Mouse (Mus musculus) T-cell, adult 66 days (primary cell): ENCODE results near the gene Ager. TPM values are rescaled to one million over a fixed set of nuclear protein-coding genes. Genes with fewer than 3 reads are reported as not detected.

Source experiments
- total RNA-seq, 2 experiments: library from RNA; stranded (reverse); gene quantifications; 3 replicates in 1 of 2; 4 replicates in 1 of 2; pipeline ENCODE4 v1.2.4; 2023

Ager gene
- total RNA-seq, result 1 to 10 TPM; 9.0 to 9.7 TPM

DNA sequence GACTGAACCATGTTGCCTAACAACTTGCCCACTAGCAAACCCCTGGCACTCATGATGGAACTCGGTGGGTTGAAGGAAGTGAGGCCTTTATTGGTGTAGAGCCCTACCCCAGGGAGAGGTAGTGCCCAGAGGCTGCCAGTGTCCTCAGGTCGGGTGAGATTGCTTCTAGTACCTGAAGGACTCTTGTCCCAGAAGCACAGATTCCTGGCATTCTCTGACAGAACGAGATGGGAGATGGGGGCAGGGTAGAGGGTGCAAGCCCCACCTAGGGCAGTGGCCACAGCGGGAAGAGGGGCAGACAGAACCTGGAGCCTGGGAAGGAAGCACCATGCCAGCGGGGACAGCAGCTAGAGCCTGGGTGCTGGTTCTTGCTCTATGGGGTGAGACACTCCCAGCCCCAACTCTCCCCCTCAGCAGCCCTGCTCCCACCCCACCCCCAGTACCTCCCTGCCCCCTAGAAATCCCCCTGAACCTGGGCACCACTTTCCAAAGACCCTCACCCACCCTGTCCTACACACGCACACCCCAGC is at the start of gene Ager:
Ager (plus strand) TSS at position 297 of the 530 bp plus-strand sequence.

DNA sequence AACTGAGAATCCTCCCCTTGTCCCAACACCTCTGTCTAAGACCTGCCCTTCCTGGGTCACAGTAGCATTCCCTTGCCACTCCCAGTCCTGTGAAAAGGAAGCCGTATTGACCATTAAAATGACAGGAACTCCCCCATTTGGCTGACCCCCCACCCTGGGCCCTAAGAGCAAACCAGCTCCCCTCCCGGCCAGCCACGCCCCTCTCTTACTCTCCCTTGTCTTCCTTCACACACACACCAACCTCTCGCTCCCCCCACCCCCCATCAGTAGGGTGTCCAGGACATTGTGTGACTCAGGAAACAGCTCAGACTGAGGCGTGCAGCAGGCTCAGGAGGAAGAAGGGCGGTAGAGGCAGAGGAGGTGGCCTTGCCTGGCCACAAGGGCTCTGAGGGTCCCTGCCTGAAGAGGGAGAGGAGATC is 33.6 kb upstream of the Ager start, which contains the start of gene Notch4:
Notch4 (plus strand) TSS at position 266 of the 419 bp plus-strand sequence.

DNA sequence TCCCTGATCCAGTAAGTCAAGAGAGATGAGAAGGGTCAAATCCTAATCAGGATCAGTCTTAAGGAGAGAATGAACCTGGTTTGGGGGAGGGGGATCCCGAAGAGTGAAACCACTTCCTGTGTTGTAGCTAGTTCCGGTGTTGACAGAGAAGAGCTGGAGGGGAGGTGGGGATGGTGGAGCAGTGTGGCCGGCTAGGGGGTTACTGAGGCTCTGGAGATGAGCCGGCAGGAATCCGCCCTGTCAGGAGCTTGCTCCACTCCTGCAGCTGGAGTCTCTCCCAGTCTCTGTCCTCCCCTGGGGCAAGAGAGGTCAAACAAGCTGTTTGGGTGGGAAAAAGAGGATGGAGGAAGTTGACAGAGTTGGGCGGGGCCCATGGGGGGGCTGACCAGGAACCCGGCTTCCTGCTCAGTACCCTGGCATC is 8.0 kb upstream of the Ager start, which contains the start of gene Gpsm3:
Gpsm3 (plus strand) TSS at position 126 of the 421 bp plus-strand sequence.

DNA sequence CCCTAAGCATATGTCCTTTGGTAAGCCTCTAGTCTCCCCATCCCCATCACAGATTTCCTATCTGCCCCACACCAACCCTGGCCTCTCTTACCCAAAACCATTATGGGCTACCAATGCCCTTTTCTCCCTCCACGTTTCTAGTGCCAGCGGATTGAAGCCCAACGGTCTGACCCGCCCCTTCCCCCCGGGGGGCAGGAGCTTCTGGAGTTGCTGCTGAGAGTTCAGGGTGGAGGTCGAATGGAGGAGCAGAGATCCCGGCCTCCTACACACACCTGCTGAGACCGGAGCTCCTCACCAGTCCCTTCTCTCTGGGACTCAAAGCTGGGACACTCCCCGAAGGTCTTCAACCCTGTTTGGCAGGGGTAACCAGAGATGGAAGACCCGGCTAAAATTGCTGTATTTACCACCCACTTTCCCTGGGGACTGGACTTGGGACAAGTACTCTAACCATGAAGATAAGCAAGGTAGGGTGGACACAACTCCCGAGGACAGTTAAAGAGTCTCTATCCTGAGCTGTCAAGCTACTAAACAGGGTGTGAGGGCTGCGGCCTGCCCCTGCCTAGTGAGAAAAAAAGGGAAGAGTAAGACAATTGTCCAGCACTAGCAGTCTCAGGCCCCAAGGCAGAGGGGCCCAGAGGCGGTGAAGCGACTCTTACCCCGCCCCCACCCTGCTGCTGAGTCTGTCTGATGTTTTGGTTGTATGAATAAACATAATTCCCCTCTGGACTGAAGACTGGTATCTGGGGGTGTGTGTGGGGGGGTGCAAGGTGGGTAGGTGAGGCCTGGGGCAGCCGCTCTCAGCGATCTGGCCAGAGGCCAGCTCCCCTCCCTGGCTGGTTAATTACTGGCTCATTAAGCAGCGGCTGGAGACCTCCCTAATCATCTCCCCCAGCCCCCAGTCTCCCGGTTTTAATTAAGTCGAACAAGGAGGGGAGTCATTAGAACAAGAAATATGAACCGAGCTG is 6.4 kb upstream of the Ager start, which contains the start of gene Pbx2:
Pbx2 (plus strand) TSS at position 238 of the 965 bp plus-strand sequence.

DNA sequence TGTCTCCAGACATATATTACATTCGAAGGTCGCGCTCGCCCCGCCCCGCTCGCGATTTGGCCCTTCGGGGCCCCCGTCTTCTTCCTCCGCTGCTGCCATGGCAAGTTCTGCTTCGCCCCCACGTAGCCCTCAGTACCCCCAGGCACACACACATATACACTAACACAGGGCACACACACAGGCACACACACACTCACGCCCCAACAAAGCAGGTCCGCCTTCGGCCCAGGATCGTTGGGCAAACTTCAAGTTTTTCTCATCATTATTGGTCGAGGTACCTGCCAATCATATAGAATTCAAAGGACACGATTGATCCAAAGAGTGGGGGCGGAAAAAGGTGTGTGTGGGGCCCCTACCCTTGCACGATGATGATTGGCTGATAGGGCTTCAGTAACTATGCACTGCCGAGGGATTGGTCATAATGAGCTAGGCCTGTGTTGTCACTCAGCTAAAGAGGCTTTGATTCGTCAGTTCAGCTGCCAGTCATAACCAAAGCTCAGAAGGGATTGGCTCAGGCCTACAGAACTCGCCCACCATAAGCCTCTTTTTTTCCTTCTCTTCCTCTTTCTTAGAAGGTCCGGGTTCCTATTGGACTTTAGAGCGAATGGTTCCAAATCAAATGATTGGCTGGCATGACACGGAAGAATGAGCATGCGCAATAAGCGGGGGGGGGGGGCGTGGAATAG is 5.9 kb downstream of the Ager start, which contains the start of gene Rnf5:
Rnf5 (minus strand) TSS at position 316 of the 686 bp plus-strand sequence.

DNA sequence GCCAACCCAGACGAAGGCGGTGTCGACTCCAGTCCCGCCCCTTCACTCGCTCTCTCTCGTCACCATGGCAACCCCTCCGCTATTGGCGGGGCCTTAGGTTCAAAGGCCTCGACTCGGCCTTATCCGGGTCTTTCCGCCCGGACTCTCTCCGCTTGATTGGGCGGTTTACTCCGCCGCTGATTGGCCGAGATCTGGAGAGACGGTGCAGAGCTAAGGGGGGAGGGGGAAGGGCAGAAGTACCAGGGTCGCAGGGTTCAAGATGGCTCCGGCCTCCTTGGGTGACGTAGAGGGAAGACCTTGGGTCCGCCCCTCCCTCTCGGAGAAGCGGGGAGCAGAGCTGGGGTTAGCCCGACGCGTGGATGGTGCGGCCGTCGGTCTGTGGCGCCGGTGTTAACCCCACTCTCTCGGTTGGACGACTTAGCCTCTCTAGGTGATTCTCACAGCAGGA is 6.4 kb downstream of the Ager start, which contains the start of gene Agpat1:
Agpat1 (plus strand) TSS at position 202 of the 448 bp plus-strand sequence.

DNA sequence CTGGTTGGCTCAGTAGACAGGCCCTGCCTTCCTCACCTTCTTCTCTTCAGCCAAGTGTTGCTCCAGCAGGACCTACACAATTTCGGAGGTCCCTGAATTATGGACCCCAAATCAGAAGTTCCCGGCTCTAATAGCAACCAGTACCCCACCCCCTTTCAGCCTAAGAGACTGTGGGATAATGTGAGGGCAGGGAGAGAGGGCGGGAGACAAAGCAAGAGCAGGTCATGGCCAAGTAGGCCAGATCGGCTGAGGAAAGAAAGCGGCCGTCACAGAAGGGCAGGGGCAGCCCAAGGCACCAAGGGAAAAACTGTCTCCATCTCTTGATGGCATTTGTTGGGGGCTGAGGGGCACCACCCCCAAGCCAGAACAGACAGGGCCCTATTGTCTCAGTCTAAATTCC is 18.2 kb downstream of the Ager start, which contains the start of gene Egfl8:
Egfl8 (minus strand) TSS at position 101 of the 400 bp plus-strand sequence.

DNA sequence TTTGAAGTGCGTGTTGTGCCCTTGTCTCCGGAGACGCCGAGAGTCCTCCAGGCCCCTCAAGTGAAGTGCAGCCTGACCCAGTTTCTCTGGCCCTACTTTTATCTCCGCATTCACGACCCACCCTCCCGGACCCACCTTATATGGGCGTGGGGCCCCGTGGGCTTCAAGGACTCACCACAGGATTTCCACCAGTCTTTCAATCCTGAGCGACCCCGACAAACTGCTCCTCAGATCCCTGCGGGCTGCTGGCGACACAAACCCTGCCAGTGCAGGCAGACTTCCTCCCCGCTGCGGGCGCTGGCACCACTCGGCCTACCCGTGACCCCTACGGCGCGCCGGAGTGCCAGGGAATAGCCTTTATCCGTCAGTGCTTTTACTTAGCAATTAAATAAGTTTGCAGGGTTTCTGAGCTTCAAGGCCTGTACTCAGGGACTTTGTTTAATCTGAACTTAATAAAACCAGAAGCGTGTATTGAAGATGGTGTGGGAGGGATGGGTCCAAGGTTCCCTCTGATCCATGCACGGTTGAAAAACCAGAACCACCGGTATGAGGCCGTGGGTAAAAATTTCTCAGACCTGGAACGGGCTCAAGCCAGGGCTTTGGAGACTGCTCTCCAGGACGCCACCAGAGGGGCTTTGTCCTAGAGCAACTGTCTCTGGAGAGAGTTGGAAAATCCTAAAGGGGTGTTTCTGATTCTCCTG is 30.4 kb downstream of the Ager start, which contains the start of gene Ppt2:
Ppt2 (minus strand) TSS at position 568 of the 701 bp plus-strand sequence.

DNA sequence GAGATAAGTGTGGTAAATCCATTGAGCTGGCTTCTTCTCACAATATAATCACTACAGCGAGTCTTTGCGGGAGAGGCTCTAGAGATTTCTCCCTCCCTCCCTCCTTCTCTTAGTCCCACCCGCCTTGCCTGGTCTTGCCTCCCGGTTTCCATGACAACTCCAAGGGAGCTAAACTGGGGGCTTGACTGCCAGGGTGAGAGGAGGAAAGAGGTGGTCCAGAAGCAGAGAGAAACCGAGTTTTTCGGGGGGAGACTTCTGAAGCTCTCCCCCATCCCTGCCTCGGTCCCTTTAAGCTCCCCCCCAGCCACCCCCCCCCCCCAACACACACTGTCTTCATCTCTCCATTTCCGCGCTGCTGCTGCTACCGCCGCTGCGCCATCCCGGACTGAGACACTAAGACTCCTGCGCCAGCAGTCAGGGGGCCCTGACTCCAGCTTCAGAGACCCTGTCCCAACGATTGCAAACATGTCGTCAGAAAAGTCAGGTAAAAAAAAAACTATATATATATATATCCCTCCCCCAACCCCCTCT is 31.6 kb downstream of the Ager start, which contains the start of gene Prrt1:
Prrt1 (plus strand) TSS at position 313 of the 531 bp plus-strand sequence.

DNA sequence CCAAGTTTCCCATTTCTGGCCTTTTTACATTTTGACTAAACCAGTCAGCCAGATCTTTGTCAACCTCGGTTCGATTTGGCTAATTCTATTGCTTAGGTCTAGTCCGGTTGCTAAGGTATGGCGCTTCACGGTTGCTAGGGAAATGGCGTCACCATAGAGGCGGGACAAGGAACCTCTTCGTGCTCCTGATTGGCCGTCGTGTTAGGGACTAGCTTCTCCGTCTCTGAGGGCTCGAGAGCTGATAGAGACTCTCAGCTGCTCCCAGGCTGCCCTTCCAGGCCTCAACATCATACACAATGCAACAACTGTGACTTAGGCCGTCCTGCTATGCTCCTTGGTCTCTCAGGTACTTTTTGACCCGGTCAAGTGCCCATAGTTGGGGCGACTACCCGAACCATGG is 46.9 kb downstream of the Ager start, which contains the start of gene Fkbpl:
Fkbpl (plus strand) TSS at position 157 of the 400 bp plus-strand sequence.

DNA sequence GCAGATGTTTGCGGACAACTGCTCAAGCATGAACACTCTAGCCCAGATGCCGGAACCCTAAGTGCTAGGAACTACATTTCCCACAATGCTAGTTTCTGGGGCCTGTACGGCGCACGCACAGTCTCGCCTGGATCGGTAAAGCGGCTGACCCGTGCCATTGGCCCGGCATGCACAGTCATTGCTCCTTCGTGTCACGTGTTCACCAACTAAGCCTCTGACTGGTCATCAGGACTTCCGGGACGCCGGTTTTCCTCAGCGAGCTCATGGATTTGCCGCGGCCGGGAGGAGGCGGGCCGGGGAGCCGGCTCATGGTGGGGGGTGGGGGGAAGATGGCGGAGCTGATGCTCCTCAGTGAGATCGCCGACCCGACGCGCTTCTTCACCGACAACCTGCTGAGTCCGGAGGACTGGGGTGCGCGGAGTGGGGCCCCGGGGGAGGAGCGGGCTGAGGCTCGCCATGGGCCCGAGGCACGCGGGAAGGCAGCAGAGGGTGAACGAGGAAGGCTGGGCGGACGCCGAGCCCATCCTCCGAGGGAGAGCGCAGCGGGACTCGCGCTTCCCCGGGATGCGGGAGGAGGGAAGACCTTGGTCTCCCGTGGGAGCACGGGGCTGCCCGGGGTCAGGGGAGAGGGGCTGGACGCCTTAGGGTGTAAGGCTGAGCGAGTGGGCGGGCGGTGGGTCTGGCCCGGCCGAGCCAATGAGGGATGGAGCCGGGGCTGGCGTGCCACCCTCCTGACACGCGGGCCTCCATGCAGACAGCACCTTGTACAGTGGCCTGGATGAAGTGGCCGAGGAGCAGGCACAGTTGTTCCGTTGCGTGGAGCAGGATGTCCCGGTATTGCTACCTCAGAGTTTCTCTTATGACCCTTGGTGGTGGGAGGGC is 49.5 kb downstream of the Ager start, which contains the start of gene Atf6b:
Atf6b (plus strand) TSS at position 241 of the 882 bp plus-strand sequence.

Other genes with a start within 250 kb of the Ager start
- under 1 TPM in 1 of 2 experiments, not detected in 1; 0.36 TPM for gene Btnl2, start 243.0 kb upstream of the Ager start, total RNA-seq
- not detected for gene Btnl1, start 220.7 kb upstream of the Ager start, total RNA-seq
- 1 to 10 TPM; 1.1 to 2.8 TPM for gene BC051142, start 199.0 kb upstream of the Ager start, total RNA-seq
- gene Btnl4, start 120.5 kb upstream of the Ager start, total RNA-seq, result not detected
- not detected for gene Btnl6, start 80.5 kb upstream of the Ager start, total RNA-seq
- under 1 TPM; 0.09 to 0.12 TPM for gene Notch4, start 33.6 kb upstream of the Ager start, total RNA-seq
- 100 to 1,000 TPM; 217 to 222 TPM for gene Gpsm3, start 8.1 kb upstream of the Ager start, total RNA-seq
- 10 to 100 TPM; 52.2 to 55.0 TPM for gene Pbx2, start 6.6 kb upstream of the Ager start, total RNA-seq
- 10 to 100 TPM; 39.2 to 39.6 TPM for gene Rnf5, start 5.8 kb downstream of the Ager start, total RNA-seq
- 10 to 100 TPM; 58.6 to 68.9 TPM for gene Agpat1, start 6.4 kb downstream of the Ager start, total RNA-seq
- 1 to 10 TPM; 5.2 to 7.1 TPM for gene Egfl8, start 18.1 kb downstream of the Ager start, total RNA-seq
- 10 to 100 TPM; 28.1 to 31.6 TPM for gene Ppt2, start 30.6 kb downstream of the Ager start, total RNA-seq
- 10 to 100 TPM; 13.9 to 20.0 TPM for gene Prrt1, start 31.7 kb downstream of the Ager start, total RNA-seq
- 1 to 10 TPM; 2.1 to 3.5 TPM for gene Fkbpl, start 46.9 kb downstream of the Ager start, total RNA-seq
- 10 to 100 TPM; 46.2 to 55.1 TPM for gene Atf6b, start 49.3 kb downstream of the Ager start, total RNA-seq
- gene Tnxb, start 72.7 kb downstream of the Ager start, total RNA-seq, result under 1 TPM in 1 of 2 experiments, not detected in 1; 0.09 TPM
- gene C4b, start 146.0 kb downstream of the Ager start, total RNA-seq, result 1 to 10 TPM in 1 of 2 experiments, under 1 TPM in 1; 0.93 to 1.6 TPM
- not detected for gene Cyp21a1, start 206.7 kb downstream of the Ager start, total RNA-seq
- 10 to 100 TPM; 57.0 to 64.6 TPM for gene Stk19, start 239.1 kb downstream of the Ager start, total RNA-seq
- gene Dxo, start 239.2 kb downstream of the Ager start, total RNA-seq, result 10 to 100 TPM; 74.3 to 76.9 TPM